Mouse (Mus musculus): ENCODE data around the gene Nup210l.
"Not testable (repeated sequence)": the region's sequence is repeated elsewhere in the genome, so short reads cannot be mapped to it uniquely, and the experiment has no call there.

DNA sequence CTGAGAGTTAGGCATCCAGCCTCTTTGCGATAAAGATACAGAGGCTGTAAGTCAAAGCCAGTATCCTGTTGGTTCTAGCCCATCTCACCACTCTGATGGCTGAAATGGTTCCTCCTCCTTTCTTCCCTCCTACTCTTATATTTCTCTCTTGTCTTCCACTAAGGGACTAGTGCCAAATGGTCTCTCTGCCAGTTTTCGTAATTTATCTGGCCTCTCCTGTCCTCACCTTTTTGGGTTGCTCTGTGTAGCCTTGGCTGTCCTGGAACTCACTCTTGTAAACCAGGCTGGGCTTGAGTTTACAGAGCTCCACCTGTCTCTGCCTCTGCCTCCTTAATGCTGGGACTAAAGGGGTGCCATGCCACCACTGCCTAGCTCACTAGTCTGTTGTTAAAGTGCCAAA is 148.7 kb downstream of the Nup210l start:
- TF ChIP-seq CTCF (IDR thresholded peaks at IDR 0.05; ENCODE audit: control insufficient read depth, insufficient read depth, insufficient replicate concordance, low read depth, low read length); POLR2A (IDR thresholded peaks at IDR 0.05; ENCODE audit: control insufficient read depth, low read depth, low read length): not testable (repeated sequence)

Data from testis, adult 2 months (tissue).